Mouse (Mus musculus): ENCODE measurements around the gene Stat5a. TPM values are rescaled to one million over a fixed set of nuclear protein-coding genes. Genes with fewer than 3 reads are reported as not detected.
A peak's percentile ranks its signal among the peaks of the same experiment; 100 is the strongest.

Gene Stat5a
- polyA plus RNA-seq, 1 experiment from 2014 or later, result 11.0 TPM

DNA sequence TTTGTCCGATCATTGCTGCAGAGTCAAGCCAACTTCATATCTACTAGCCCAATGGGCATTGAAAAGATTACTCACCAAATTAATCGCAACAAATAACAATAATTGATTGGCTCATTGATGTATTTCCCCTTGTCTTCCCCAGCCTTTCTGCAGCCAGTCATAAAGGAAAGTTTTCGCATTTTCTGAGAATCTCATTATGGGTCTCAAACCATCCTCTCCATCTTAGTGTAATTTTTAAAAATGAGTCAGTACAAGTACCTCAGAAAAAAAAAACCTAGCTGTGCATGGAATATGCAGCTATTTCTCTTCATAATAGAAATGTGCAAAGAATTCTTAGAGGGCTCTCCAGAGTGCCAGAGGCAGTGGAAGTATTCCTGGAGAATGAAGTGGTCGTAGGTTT is 15.0 kb upstream of the Stat5a start:
- 81% methylated on average over 4 of the region's 4 CpGs for WGBS
- ATAC-seq (ENCODE audit: low read depth), result no peak
- peaks cover 23% of the 10 kb centered on the region for H3K4me1 ChIP-seq (replicated peaks; ENCODE audit: control insufficient read depth, insufficient read depth, low read length)

DNA sequence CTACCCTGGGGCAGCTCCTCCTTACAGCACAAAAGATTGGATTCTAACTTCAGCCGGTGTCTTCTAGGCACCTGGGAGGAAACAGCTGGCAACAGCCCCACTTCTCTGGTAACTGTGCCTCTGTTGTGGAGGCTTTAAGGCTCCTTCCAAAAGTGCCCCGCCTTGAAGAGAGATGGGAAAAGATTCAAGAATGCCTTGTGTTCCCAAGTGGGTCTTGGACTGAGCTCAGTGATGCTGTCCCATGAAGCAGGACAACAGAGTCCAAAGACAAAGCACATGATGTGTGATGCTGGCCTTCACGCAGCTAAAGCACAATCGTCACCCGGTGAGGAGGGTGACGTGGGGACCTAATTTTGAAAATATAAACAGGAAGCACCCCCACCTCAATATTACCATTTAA is 13.4 kb upstream of the Stat5a start:
- no peak overlapping the region for H3K4me2 ChIP-seq (ENCODE audit: low read depth, low read length)
- 69% methylated on average over 6 of the region's 6 CpGs for WGBS
- no peak for ATAC-seq (ENCODE audit: low read depth)

More for the DNA sequence above, 15.0 kb upstream of the Stat5a start:
- H3K9me3 ChIP-seq (ENCODE audit: control insufficient read depth, low read length), result no peaks in the 10 kb centered on the region
- no peaks in the 10 kb centered on the region for H3K27me3 ChIP-seq (ENCODE audit: control insufficient read depth, insufficient read depth, low read depth, low read length)
- no peaks in the 10 kb centered on the region for H3K36me3 ChIP-seq (ENCODE audit: control insufficient read depth, insufficient read depth, low read length)
- H3K27ac ChIP-seq (ENCODE audit: low read length), result no peak overlapping the region
- H3K4me3 ChIP-seq (ENCODE audit: low read length), result no peak overlapping the region
- H3K4me2 ChIP-seq (ENCODE audit: low read depth, low read length), result no peak overlapping the region
- no peak overlapping the region for H3K9ac ChIP-seq (ENCODE audit: low read length)

DNA sequence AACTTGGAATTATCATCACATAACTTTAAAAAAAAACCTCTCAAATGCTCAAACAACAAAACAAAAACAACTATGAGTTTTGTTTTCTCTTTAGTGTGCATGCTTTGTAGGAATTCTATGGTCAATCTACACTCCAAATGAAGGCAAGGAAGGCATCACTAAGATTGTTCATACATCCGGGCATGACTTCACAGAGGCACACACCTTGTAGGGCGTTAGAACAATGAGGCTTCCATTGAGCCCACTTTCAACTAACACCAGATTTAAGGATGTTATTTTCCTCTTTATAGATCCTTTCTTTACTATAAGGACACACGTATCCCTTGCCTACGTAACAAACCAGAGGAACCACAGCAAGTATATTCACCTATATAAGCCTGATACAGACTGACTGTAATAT is 11.6 kb upstream of the Stat5a start:
- no peak overlapping the region for H3K4me3 ChIP-seq (ENCODE audit: low read length)
- no peak overlapping the region for H3K9ac ChIP-seq (ENCODE audit: low read length)
- 84% methylated on average over 4 of the region's 4 CpGs for WGBS
- H3K4me1 ChIP-seq (replicated peaks; ENCODE audit: control insufficient read depth, insufficient read depth, low read length), result peaks cover 24% of the 10 kb centered on the region
- H3K27me3 ChIP-seq (ENCODE audit: control insufficient read depth, insufficient read depth, low read depth, low read length), result no peaks in the 10 kb centered on the region
- H3K27ac ChIP-seq (ENCODE audit: low read length), result no peak overlapping the region
- H3K36me3 ChIP-seq (ENCODE audit: control insufficient read depth, insufficient read depth, low read length), result no peaks in the 10 kb centered on the region
- H3K9me3 ChIP-seq (ENCODE audit: control insufficient read depth, low read length), result no peaks in the 10 kb centered on the region
- 0 out of 2 replicates have a peak overlapping the region, but pooled peaks have one; percentile 85 for H3K4me2 ChIP-seq (ENCODE audit: low read depth, low read length)
- no peak for ATAC-seq (ENCODE audit: low read depth)

More for the DNA sequence above, 13.4 kb upstream of the Stat5a start:
- Histone ChIP-seq H3K27me3 (ENCODE audit: control insufficient read depth, insufficient read depth, low read depth, low read length) (no peaks in the 10 kb centered on the region), H3K27ac (ENCODE audit: low read length) (no peak overlapping the region), H3K4me3 (ENCODE audit: low read length) (no peak overlapping the region), H3K9ac (ENCODE audit: low read length) (no peak overlapping the region), H3K36me3 (ENCODE audit: control insufficient read depth, insufficient read depth, low read length) (no peaks in the 10 kb centered on the region), H3K4me1 (replicated peaks; ENCODE audit: control insufficient read depth, insufficient read depth, low read length) (peaks cover 22% of the 10 kb centered on the region), H3K9me3 (ENCODE audit: control insufficient read depth, low read length) (no peaks in the 10 kb centered on the region)

DNA sequence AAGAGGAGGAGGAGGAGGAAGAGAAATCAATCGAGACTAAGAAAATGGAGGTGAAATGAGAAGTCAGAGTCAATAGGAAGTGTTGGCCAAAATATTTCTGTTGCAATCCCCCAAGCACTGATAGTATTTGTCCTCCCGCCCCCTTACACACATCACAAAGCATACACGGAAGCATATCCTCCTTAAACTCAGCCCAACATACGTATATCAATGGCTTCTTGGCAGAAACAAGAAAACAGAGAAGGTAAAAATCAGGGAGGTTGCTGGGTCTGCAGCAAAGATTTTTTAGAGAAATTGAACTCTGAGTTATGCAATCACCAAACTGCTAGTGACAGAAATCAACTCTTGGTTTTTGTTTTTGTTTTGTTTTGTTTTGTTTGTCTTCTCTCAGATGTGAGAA is 11.1 kb upstream of the Stat5a start:
- no peak for ATAC-seq (ENCODE audit: low read depth)
- H3K36me3 ChIP-seq (ENCODE audit: control insufficient read depth, insufficient read depth, low read length), result no peaks in the 10 kb centered on the region
- peak overlapping the region; percentile 85 for H3K4me2 ChIP-seq (ENCODE audit: low read depth, low read length)
- H3K4me3 ChIP-seq (ENCODE audit: low read length), result no peak overlapping the region; the same call in 1 of the 2 replicates
- H3K9ac ChIP-seq (ENCODE audit: low read length), result no peak overlapping the region
- H3K9me3 ChIP-seq (ENCODE audit: control insufficient read depth, low read length), result no peaks in the 10 kb centered on the region
- 27% methylated on average over 4 of the region's 4 CpGs for WGBS
- no peak overlapping the region for H3K27ac ChIP-seq (ENCODE audit: low read length)
- peaks cover 24% of the 10 kb centered on the region for H3K4me1 ChIP-seq (replicated peaks; ENCODE audit: control insufficient read depth, insufficient read depth, low read length)
- H3K27me3 ChIP-seq (ENCODE audit: control insufficient read depth, insufficient read depth, low read depth, low read length), result peaks cover 3% of the 10 kb centered on the region

DNA sequence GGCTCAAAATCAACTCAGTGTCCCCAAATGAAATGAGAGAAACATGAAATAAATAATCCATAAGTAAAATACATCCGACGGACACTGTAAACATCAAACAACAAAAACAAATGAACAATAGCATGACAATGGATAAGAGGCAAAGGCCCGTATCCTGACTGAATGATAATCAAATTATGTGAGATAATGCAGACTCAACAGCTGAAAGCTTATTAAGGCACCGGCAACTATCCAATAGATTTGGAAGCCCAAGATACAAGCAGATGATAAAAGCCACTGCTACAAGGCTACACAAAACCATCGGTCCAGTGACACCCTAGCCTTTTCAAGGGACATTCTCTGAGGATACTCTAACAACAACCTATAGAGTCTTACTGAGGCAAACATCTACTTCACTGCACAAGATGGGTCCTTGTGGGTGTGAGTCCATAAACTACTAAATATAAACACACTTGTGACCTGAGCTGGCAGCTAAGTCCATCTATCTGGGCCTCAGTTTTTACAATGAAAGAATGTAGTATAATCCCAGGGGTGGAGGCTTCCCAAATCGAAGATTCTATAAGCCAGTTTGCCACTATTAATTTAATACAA is 10.3 kb upstream of the Stat5a start:
- H3K27me3 ChIP-seq (ENCODE audit: control insufficient read depth, insufficient read depth, low read depth, low read length), result peaks cover 6% of the 10 kb centered on the region
- WGBS, result 41% methylated on average over 6 of the region's 6 CpGs
- no peak overlapping the region for H3K27ac ChIP-seq (ENCODE audit: low read length)
- H3K4me1 ChIP-seq (replicated peaks; ENCODE audit: control insufficient read depth, insufficient read depth, low read length), result peaks cover 24% of the 10 kb centered on the region
- peak overlapping the region; percentile 85 for H3K4me2 ChIP-seq (ENCODE audit: low read depth, low read length)
- peak overlapping the region; percentile 98 for H3K9ac ChIP-seq (ENCODE audit: low read length)
- no peaks in the 10 kb centered on the region for H3K36me3 ChIP-seq (ENCODE audit: control insufficient read depth, insufficient read depth, low read length)
- H3K4me3 ChIP-seq (ENCODE audit: low read length), result peak overlapping the region; percentile 96
- H3K9me3 ChIP-seq (ENCODE audit: control insufficient read depth, low read length), result no peaks in the 10 kb centered on the region
- no peak for ATAC-seq (ENCODE audit: low read depth)

DNA sequence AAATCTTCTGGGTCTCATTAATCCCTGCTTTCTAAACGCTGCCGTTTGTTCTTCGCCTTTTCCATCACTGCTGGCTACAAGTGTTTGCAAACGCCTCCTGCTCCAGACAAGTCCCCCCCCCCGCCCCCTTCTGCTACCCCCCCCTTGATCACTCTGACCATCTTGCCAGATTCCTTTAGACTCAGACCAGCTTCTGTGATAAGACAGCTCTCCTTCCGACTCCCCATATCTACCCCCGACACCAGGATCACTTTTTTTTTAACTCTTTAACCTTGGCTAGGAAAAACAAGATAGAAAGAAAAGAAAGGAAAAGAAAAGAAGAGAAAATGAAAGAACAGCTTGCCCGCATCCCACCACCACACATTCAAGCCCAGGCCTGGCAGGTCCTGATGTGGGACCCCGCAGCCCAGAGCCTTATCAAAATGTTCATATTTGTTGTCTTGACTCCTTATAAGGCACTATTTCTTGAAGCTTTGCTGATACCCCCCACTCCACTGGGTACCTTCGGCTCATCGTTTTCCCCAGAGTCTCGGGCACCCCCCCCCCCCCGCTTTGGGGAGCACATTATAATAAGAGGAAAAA is 9.6 kb upstream of the Stat5a start:
- Histone ChIP-seq H3K9me3 (ENCODE audit: control insufficient read depth, low read length) (no peaks in the 10 kb centered on the region), H3K27me3 (ENCODE audit: control insufficient read depth, insufficient read depth, low read depth, low read length) (peaks cover 6% of the 10 kb centered on the region), H3K4me3 (ENCODE audit: low read length) (peak overlapping the region; percentile 96), H3K27ac (ENCODE audit: low read length) (peak overlapping the region; percentile 86), H3K4me2 (ENCODE audit: low read depth, low read length) (peak overlapping the region; percentile 85), H3K4me1 (replicated peaks; ENCODE audit: control insufficient read depth, insufficient read depth, low read length) (peaks cover 24% of the 10 kb centered on the region), H3K9ac (ENCODE audit: low read length) (peak overlapping the region; percentile 98), H3K36me3 (ENCODE audit: control insufficient read depth, insufficient read depth, low read length) (no peaks in the 10 kb centered on the region)
- 2% methylated on average over 12 of the region's 13 CpGs for WGBS
- no peak; the same call in 1 of the 2 replicates for ATAC-seq (ENCODE audit: low read depth)

DNA sequence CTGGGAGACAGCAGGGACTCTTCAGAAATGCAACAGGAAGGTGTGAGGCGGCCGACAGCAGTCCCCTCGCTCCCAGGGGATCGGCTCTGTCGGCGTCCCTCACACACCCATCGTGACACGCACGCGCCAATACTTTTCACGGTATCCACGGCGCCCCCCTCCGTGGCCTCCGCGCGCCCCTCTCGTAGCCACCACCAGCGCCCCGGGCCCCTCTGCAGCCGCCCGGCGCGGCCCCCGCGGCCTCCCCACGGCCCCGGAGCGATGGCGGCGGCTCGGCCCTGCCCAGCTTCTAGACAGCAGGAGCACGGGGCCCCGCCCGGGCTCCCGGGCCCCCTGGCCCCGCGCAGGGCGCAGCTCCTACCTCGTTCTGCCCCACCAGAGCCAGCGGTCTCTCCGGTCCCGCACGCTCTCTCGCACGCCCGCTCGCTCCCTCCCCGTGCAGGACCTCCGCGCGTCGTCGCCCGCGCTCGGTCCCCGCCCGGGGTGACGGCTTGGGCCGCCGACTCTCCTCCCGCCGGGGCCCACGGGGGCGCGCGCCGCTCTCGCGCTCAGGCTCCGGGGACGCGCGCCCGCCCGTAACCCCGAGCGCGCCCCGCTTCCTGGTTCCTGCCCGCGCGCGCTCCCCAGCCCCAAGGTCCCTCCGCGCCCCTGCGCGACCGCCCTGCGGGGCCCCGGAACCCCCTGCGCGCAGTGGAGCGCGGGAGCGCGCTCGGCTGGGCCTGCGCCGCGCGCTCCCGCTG is 8.9 kb upstream of the Stat5a start, which contains the start of gene Stat5b:
Gene Stat5b (minus strand): TSS at position 687 of the 740 bp plus-strand sequence.
- peak within 1 kb of the TSS; percentile 86 for H3K27ac ChIP-seq (ENCODE audit: low read length)
- H3K4me1 ChIP-seq (replicated peaks; ENCODE audit: control insufficient read depth, insufficient read depth, low read length), result peaks cover 24% of the 10 kb centered on the region
- H3K4me3 ChIP-seq (ENCODE audit: low read length), result peak within 1 kb of the TSS; percentile 96
- WGBS, result under 1% methylated on average over 71 of the region's 104 CpGs
- H3K9me3 ChIP-seq (ENCODE audit: control insufficient read depth, low read length), result no peaks in the 10 kb centered on the region
- peaks cover 6% of the 10 kb centered on the region for H3K27me3 ChIP-seq (ENCODE audit: control insufficient read depth, insufficient read depth, low read depth, low read length)
- ATAC-seq (ENCODE audit: low read depth), result peak; percentile 82
- peak within 1 kb of the TSS; percentile 98 for H3K9ac ChIP-seq (ENCODE audit: low read length)
- peak within 1 kb of the TSS; percentile 85 for H3K4me2 ChIP-seq (ENCODE audit: low read depth, low read length)
- no peaks in the 10 kb centered on the region for H3K36me3 ChIP-seq (ENCODE audit: control insufficient read depth, insufficient read depth, low read length)

DNA sequence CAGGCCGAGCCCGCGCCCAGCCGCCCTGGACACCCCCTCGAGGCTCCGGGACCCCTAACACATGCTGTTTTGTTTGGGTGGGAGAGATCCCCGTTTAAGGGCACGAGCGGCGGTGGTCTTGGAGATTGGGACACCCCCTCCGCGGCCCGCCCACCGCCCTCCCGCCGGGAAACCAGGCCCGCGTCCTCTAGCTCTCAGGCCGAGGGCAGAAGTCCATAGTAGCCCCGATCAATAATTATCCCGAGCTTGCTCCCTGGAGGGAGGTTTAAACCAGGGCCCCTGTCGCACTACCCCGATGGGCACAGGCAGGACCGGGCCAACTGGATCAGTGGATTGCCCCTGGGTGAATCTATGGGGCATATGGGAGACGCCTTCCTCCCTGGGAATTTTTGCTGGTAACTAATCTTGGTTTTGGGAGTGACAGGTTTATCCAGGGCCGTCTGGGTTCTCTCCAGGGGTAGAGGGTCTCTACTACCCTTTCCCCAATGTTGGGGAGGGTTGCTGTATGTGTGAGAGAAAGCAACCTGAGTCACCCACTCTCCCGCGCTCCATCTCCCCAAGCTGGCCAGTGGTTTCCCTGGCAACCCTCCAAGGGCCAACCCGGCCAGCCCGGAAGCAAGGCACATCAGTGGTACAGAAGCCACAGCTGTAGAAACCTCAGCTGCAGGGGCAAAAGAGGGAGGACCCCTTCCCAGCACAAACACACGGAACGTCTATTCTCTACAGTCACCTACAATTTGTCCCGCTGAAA is 8.2 kb upstream of the Stat5a start:
- Histone ChIP-seq H3K4me1 (replicated peaks; ENCODE audit: control insufficient read depth, insufficient read depth, low read length) (peaks cover 22% of the 10 kb centered on the region), H3K4me2 (ENCODE audit: low read depth, low read length) (peak overlapping the region; percentile 85), H3K4me3 (ENCODE audit: low read length) (peak overlapping the region; percentile 96), H3K27me3 (ENCODE audit: control insufficient read depth, insufficient read depth, low read depth, low read length) (peaks cover 6% of the 10 kb centered on the region), H3K27ac (ENCODE audit: low read length) (peak overlapping the region; percentile 86), H3K36me3 (ENCODE audit: control insufficient read depth, insufficient read depth, low read length) (no peaks in the 10 kb centered on the region), H3K9me3 (ENCODE audit: control insufficient read depth, low read length) (no peaks in the 10 kb centered on the region), H3K9ac (ENCODE audit: low read length) (peak overlapping the region; percentile 98)
- WGBS, result 1% methylated on average over 27 of the region's 33 CpGs
- peak; percentile 46; the same call in 1 of the 2 replicates for ATAC-seq (ENCODE audit: low read depth)

DNA sequence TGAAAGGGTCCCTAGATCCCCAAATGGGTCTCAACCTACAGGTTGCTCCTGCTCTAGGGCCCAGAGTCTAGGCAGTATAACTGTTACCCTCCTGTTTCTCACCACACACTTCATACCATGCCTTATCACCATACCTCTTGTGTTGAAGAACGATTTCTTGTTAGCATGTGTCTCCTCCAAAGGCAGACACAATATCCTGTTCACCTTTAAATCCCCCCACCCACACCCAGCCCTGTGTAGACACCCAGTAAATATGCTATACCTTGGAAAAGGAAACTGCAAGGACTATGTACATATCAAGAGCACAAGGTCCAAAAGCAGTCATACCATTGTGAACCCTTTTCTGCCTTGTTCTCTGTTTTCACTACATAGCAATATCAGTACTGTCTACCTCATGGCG is 7.1 kb upstream of the Stat5a start:
- H3K4me2 ChIP-seq (ENCODE audit: low read depth, low read length), result no peak overlapping the region
- WGBS, result 73% methylated on average over 2 of the region's 2 CpGs
- H3K9ac ChIP-seq (ENCODE audit: low read length), result no peak overlapping the region
- no peak overlapping the region for H3K4me3 ChIP-seq (ENCODE audit: low read length)
- peaks cover 20% of the 10 kb centered on the region for H3K4me1 ChIP-seq (replicated peaks; ENCODE audit: control insufficient read depth, insufficient read depth, low read length)
- no peak overlapping the region for H3K27ac ChIP-seq (ENCODE audit: low read length)
- H3K9me3 ChIP-seq (ENCODE audit: control insufficient read depth, low read length), result no peaks in the 10 kb centered on the region
- no peaks in the 10 kb centered on the region for H3K36me3 ChIP-seq (ENCODE audit: control insufficient read depth, insufficient read depth, low read length)
- no peak for ATAC-seq (ENCODE audit: low read depth)
- H3K27me3 ChIP-seq (ENCODE audit: control insufficient read depth, insufficient read depth, low read depth, low read length), result peaks cover 6% of the 10 kb centered on the region

Measured in lung, embryonic 16.5 days (tissue).